Mouse (Mus musculus) forebrain, embryonic 13.5 days (tissue): ENCODE data around the gene Prim2. TPM values are rescaled to one million over a fixed set of nuclear protein-coding genes. Genes with fewer than 3 reads are reported as not detected.

ENCODE experiments used
- ATAC-seq: fragments of 200-750 bp; cut with Nextera tagmentation; 2 replicates; pipeline ENCODE4 v1.8.0; 2017
- H3K27ac ChIP-seq: fragments of 300-500 bp; sonication (generic); 2 replicates; pipeline ENCODE4 v1.5.1; 2015; ENCODE audit warnings: inconsistent platforms, mild to moderate bottlenecking, moderate library complexity
- H3K27me3 ChIP-seq: fragments of 300-500 bp; sonication (generic); 2 replicates; pipeline ENCODE4 v1.6.1; 2015; ENCODE audit warnings: mild to moderate bottlenecking, inconsistent platforms
- H3K36me3 ChIP-seq: fragments of 300-500 bp; sonication (generic); 2 replicates; pipeline ENCODE4 v1.6.1; 2015; ENCODE audit warnings: mild to moderate bottlenecking, inconsistent platforms; ENCODE audit not compliant: poor library complexity, severe bottlenecking
- H3K4me1 ChIP-seq: fragments of 300-500 bp; sonication (generic); 2 replicates; pipeline ENCODE4 v1.6.1; 2015; ENCODE audit warnings: inconsistent platforms
- H3K4me2 ChIP-seq: fragments of 300-500 bp; sonication (generic); 2 replicates; pipeline ENCODE4 v1.6.1; 2015; ENCODE audit warnings: inconsistent platforms, mild to moderate bottlenecking, moderate library complexity
- H3K4me3 ChIP-seq: fragments of 300-500 bp; sonication (generic); 2 replicates; pipeline ENCODE4 v1.5.1; 2015; ENCODE audit warnings: mild to moderate bottlenecking, inconsistent platforms
- H3K9ac ChIP-seq: fragments of 300-500 bp; sonication (generic); 2 replicates; pipeline ENCODE4 v1.6.1; 2015; ENCODE audit warnings: mild to moderate bottlenecking, inconsistent platforms
- H3K9me3 ChIP-seq: fragments of 300-500 bp; sonication (generic); replicated peaks from 2 replicates; pipeline ENCODE4 v1.6.1; 2016; ENCODE audit warnings: inconsistent platforms
- WGBS: fragments of 180-500 bp; shearing (Covaris S2); methylation state at CpG from one replicate; pipeline ENCODE4 v1.1.7; 2015; 5-methylcytosine and 5-hydroxymethylcytosine counted together
- polyA plus RNA-seq: library from polyadenylated mRNA; unstranded; fragments of >200 nt; fragmentation: Nextera tagmentation; extraction: Ambion mirVana; gene quantifications from 2 replicates; pipeline ENCODE4 v1.2.1, GENCODE M21; 2015

Gene Prim2
- polyA plus RNA-seq, 1 experiment from 2014 or later, result 47.8 TPM

DNA sequence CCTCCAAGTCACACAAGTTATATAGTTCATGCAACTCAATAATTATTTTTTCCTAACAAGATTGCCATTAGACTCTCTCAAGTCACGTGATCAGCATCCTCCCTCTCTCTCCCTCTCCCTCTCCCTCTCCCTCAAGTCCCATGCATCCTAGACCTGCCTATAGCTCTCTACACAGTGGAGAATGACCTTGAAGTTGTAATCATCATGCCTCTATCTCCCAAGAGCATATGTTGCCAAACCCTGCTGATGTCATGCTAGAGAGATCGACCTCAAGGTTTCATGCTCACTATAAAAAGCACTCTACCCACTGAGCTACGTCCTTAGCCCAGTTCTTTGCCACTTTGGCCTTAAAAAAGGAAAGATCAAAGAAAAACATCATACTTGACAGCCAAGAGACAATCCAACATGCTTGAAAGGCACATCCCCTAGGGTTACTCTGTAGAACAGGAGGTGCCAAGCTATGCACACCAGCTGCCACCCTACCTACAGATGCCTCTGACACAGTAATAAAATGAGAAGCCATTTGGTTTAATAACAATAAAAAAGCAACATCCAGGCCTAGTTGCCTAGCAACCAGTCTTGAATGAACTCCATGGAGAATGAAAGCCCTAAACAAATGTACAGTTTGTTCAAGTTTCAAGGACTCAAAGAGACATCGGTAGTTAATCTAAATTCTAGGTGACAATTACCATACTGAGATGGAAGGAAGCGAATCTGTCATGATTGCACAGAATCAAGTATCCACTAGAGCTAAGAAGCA lies 138.3 kb downstream of the Prim2 start:
- WGBS, result 60% methylated on average over 5 of the region's 5 CpGs
- no peaks in the 10 kb centered on the region for H3K36me3 ChIP-seq
- peak; percentile 48; the same call in 1 of the 2 replicates for ATAC-seq
- no peak overlapping the region for H3K4me3 ChIP-seq
- H3K27ac ChIP-seq, result no peak overlapping the region
- H3K4me1 ChIP-seq, result peaks cover 18% of the 10 kb centered on the region
- H3K4me2 ChIP-seq, result no peak overlapping the region
- H3K9ac ChIP-seq, result no peak overlapping the region
- H3K9me3 ChIP-seq, result no peaks in the 10 kb centered on the region; the same call in 1 of the 2 replicates
- H3K27me3 ChIP-seq, result no peaks in the 10 kb centered on the region

DNA sequence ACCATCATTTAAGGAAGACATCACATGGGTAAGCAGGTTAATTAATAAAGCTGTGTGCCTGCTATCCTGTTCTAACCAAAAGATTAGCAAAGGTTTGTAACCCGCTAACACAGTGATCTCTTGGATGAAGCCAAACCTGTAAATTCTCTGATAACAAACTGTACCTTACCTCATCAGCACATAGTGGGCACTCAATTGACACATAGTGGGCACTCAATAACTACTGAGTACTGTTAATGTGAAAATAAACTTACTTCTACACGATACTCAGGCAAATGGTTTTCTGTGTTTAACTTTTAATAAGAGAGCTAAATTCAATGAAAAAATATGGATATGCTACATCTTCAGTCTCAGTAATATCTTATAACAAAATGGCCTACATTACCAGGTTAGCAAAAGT lies 139.1 kb downstream of the Prim2 start:
- H3K27ac ChIP-seq, result no peak overlapping the region
- no peaks in the 10 kb centered on the region for H3K9me3 ChIP-seq
- 96% methylated on average over 2 of the region's 2 CpGs for WGBS
- no peaks in the 10 kb centered on the region for H3K36me3 ChIP-seq
- no peak overlapping the region for H3K4me2 ChIP-seq
- no peak for ATAC-seq
- H3K4me3 ChIP-seq, result no peak overlapping the region
- no peak overlapping the region for H3K9ac ChIP-seq
- H3K4me1 ChIP-seq, result peaks cover 18% of the 10 kb centered on the region
- H3K27me3 ChIP-seq, result no peaks in the 10 kb centered on the region

DNA sequence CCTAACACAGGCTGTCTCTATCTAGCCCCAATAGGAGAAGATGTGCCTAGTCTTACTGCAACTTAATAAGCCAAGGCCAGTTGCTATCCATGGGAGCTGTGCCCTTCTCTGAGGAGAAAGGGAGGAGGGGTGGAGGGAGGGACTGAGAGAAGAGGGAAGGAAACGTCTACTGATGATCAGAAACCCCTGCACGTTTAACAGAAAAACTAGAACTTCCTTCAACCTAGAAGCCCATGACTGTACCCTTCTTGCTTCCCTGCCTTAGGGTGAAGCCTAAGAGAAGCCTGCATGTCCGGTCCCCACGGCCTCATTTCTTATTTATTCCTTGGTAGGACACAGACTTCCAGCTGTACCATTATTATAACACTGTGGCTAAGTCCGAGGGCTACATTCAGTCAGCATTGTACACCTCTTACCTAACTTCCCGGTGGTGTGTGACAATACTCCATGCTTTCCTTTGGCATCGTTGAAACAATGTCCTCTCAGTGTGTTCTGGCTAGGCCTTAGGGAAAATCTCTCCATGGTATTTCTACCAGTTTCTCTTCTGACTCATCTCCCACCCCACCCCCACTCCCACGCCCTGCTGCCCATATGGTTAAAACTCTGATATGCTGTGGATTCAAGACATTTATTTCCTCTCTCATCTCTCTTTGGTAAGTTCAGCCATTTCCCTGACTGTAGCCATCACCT lies 139.9 kb downstream of the Prim2 start:
- no peaks in the 10 kb centered on the region for H3K36me3 ChIP-seq
- no peak overlapping the region for H3K9ac ChIP-seq
- no peaks in the 10 kb centered on the region for H3K27me3 ChIP-seq
- no peaks in the 10 kb centered on the region for H3K9me3 ChIP-seq
- WGBS, result 82% methylated on average over 8 of the region's 8 CpGs
- no peak overlapping the region for H3K4me2 ChIP-seq
- ATAC-seq, result no peak
- H3K4me1 ChIP-seq, result peaks cover 18% of the 10 kb centered on the region
- H3K27ac ChIP-seq, result no peak overlapping the region
- no peak overlapping the region for H3K4me3 ChIP-seq

DNA sequence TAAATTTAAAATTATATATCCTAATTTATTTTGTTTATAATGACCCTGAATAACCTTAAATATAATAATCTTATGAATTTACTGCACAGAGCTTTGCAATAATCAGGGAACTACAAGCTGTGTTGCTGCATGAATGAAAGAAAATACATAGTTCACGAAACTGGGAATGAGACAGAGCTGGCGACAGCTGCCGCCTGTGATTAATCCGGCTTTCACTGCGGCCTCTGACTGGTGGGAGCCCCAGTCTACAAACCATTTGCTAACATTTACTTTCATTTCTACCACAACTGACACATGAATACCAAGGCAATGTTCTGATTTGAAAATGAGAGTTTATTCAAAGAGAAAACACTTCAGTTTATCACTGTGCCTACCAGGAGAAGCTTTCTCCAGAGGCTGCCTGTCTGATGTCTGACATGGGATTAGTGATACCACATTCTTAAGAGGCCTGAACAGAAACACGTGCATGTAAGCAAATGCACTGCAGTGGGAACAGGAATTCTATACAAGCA lies 142.2 kb downstream of the Prim2 start:
- Histone ChIP-seq H3K27me3 (no peaks in the 10 kb centered on the region), H3K4me3 (no peak overlapping the region), H3K36me3 (no peaks in the 10 kb centered on the region), H3K4me2 (no peak overlapping the region), H3K4me1 (peaks cover 18% of the 10 kb centered on the region), H3K9me3 (no peaks in the 10 kb centered on the region), H3K27ac (0 out of 2 replicates have a peak overlapping the region, but pooled peaks have one; percentile 6), H3K9ac (no peak overlapping the region)
- no peak for ATAC-seq
- WGBS, result 54% methylated on average over 6 of the region's 6 CpGs

DNA sequence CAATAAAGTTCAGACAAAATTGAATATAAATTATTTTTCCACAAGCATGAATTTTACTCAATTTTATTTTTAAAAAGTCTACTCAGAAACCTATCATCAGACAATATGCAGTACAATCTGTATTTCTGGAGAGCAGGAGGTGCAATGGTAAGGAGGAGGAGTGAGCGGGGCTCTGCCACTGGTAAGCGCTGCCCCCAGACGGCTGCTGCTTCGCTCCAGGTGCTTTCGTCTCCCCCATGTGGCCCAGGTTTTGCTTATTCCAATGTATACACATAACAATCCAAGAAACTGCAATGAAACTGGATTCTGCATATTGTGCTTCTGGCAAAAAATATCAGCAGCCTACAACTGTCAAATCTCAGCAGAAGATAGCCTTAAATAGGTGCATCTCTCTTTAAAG lies 146.4 kb downstream of the Prim2 start:
- H3K9me3 ChIP-seq, result no peaks in the 10 kb centered on the region
- 91% methylated on average over 5 of the region's 5 CpGs for WGBS
- H3K4me2 ChIP-seq, result no peak overlapping the region
- H3K27me3 ChIP-seq, result no peaks in the 10 kb centered on the region
- no peak for ATAC-seq
- no peak overlapping the region for H3K27ac ChIP-seq
- H3K36me3 ChIP-seq, result no peaks in the 10 kb centered on the region
- peaks cover 6% of the 10 kb centered on the region for H3K4me1 ChIP-seq
- H3K9ac ChIP-seq, result no peak overlapping the region
- no peak overlapping the region for H3K4me3 ChIP-seq

DNA sequence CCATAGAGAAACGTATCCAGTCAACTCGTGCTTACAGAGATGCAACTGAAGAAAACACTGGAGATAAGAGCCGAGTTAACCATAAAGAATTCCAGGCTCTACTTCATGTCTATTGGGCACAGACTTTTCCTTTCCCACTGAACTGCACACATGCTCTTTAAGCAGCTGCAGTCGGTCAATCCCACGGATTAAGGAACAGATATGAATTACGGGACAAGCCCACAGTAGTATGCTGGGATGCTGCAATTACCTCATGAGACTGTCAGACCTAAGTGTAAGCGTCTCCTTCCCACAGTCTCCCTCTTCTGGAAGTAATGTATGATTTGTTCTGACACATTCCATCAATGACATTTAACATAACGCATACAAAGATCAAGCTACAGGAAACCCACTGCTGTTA lies 154.5 kb downstream of the Prim2 start:
- no peak overlapping the region for H3K4me3 ChIP-seq
- no peaks in the 10 kb centered on the region for H3K36me3 ChIP-seq
- no peak overlapping the region for H3K9ac ChIP-seq
- no peaks in the 10 kb centered on the region for H3K4me1 ChIP-seq
- H3K4me2 ChIP-seq, result no peak overlapping the region
- H3K9me3 ChIP-seq, result no peaks in the 10 kb centered on the region
- H3K27me3 ChIP-seq, result no peaks in the 10 kb centered on the region
- 93% methylated on average over 8 of the region's 8 CpGs for WGBS
- no peak for ATAC-seq
- no peak overlapping the region for H3K27ac ChIP-seq

DNA sequence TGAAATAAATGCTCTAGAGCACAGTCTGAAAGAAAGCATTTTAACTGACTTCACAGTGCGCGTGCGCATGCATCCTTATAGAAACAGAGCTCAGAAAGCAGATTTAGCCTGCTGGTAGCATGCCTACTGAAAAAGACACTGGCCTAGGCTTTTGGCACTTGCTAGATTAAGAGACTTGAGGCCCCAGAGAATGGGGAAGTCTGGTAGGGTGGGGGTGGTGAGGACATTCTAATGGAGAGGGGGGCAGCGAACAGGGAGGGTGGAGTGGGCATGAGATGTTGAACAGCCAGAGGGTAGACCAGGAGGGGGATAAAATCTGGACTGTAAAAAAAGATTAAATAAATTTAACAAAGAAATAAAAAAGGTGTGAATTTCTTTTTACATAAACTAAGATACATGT lies 158.3 kb downstream of the Prim2 start:
- no peaks in the 10 kb centered on the region for H3K4me1 ChIP-seq
- no peak overlapping the region for H3K27ac ChIP-seq
- no peaks in the 10 kb centered on the region for H3K27me3 ChIP-seq
- 92% methylated on average over 4 of the region's 4 CpGs for WGBS
- no peaks in the 10 kb centered on the region for H3K9me3 ChIP-seq
- H3K36me3 ChIP-seq, result no peaks in the 10 kb centered on the region
- H3K4me3 ChIP-seq, result no peak overlapping the region
- ATAC-seq, result no peak
- H3K4me2 ChIP-seq, result no peak overlapping the region
- no peak overlapping the region for H3K9ac ChIP-seq

DNA sequence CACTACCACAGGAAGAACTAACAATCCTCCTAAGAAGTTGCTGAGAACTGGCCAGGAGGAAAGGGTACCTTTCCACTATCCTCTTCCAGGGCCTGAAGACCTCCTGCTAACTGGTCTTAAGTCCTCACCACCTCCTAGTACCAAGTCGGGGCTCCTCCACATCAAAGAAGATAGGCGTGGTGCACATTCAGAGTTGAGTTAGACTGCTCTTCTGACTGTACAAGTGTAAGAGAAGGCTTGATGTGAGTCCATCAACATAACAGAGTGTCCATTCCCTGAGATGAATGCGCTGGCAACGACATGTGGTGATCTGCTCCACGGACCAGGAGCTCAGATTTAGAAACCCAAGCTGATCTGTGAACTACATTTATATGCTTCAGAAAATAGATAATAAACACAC lies 165.2 kb downstream of the Prim2 start:
- Histone ChIP-seq H3K27me3 (no peaks in the 10 kb centered on the region), H3K9me3 (no peaks in the 10 kb centered on the region), H3K27ac (no peak overlapping the region), H3K9ac (no peak overlapping the region), H3K4me2 (no peak overlapping the region), H3K4me1 (peaks cover 12% of the 10 kb centered on the region), H3K4me3 (no peak overlapping the region), H3K36me3 (no peaks in the 10 kb centered on the region)
- WGBS, result 95% methylated on average over 5 of the region's 5 CpGs
- ATAC-seq, result no peak

DNA sequence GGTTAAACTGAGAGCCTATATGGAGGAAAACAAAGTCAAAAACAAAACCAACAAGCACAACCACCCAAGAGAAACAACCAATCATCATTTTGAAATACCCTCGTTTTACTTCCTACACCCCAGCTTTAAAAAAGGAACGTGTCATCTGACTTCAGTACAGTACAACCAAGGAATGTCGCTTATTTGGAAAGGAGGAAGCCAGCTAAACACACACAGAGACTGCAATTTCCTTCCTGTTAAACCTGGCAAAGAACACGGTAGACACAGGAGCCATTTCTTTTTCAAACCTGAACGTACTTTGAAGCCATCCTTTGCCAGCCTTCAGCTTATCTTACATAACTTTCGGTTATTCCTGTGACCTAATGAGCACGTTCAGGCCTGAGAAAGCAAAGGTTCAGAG lies 166.7 kb downstream of the Prim2 start:
- Histone ChIP-seq H3K4me1 (peaks cover 12% of the 10 kb centered on the region), H3K9me3 (no peaks in the 10 kb centered on the region), H3K27me3 (no peaks in the 10 kb centered on the region), H3K36me3 (no peaks in the 10 kb centered on the region), H3K27ac (no peak overlapping the region), H3K9ac (no peak overlapping the region), H3K4me3 (no peak overlapping the region), H3K4me2 (no peak overlapping the region)
- ATAC-seq, result no peak
- WGBS, result 66% methylated on average over 7 of the region's 7 CpGs

DNA sequence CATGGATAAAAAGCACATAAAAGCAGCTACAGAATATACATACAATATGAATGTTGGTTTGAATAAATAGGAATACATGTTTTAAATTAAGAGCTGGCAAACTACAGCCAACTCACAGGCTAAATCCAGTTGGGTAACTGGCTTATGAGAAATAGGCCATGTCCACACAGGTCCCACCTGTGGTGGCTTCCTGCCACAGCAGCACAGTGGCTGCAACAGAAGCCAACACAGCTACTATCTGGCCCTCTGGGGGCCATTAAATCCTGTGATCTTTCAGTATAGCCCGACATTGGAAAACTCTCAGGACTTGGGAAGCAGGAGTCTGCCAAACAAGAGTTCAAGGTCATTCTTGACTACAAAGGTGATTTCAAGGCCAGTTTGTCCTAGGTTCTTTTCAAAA lies 167.3 kb downstream of the Prim2 start:
- no peak overlapping the region for H3K4me2 ChIP-seq
- H3K4me1 ChIP-seq, result peaks cover 12% of the 10 kb centered on the region
- H3K27ac ChIP-seq, result no peak overlapping the region
- WGBS, result 81% methylated on average over 1 of the region's 1 CpGs
- no peak overlapping the region for H3K9ac ChIP-seq
- no peaks in the 10 kb centered on the region for H3K36me3 ChIP-seq
- no peak for ATAC-seq
- no peaks in the 10 kb centered on the region for H3K27me3 ChIP-seq
- H3K9me3 ChIP-seq, result no peaks in the 10 kb centered on the region
- H3K4me3 ChIP-seq, result no peak overlapping the region

DNA sequence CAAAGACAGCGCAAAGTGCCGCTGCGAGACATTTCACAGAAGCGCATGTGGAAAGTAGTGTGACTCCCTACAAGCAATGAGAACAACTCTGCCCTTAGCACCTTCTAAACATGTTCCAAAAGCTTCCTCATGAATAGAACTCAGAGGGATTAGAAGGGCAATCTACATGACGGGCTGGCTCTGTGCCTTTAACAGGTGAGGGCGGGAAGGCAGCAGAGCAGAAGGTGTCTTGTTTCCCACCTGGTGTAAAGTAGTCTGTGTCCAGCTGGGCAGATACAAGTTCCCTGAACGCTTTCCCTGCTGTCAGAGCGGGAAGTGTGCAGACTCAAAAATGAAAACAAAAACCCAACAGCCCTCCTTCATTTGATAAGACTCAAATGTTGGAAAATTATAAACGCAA lies 169.5 kb downstream of the Prim2 start:
- no peak for ATAC-seq
- H3K27me3 ChIP-seq, result no peaks in the 10 kb centered on the region
- H3K9me3 ChIP-seq, result no peaks in the 10 kb centered on the region
- no peak overlapping the region for H3K4me2 ChIP-seq
- WGBS, result 79% methylated on average over 9 of the region's 9 CpGs
- peaks cover 24% of the 10 kb centered on the region for H3K4me1 ChIP-seq
- no peak overlapping the region for H3K4me3 ChIP-seq
- H3K9ac ChIP-seq, result no peak overlapping the region
- peak overlapping the region; percentile 44; the same call in 1 of the 2 replicates for H3K27ac ChIP-seq
- no peaks in the 10 kb centered on the region for H3K36me3 ChIP-seq

DNA sequence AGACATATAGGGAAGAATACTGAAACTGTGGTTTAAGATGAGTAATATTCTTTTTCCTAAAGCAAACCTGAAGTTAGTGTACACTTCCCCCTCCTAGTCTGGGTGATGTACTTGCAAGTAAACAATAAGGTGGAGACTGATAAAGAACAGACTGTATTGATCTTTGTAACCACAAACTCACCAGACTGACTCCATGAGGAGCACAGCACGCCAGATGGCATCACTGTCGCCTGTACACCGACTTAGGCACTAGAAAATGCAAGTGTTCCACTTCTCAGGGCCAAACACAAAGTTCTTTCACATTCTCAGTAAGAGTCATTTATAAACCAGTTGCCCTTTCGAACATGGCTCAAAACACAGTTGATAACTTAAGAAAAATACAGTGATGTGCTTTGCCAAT lies 170.0 kb downstream of the Prim2 start:
- H3K27me3 ChIP-seq, result no peaks in the 10 kb centered on the region
- no peak overlapping the region for H3K4me3 ChIP-seq
- no peaks in the 10 kb centered on the region for H3K9me3 ChIP-seq
- WGBS, result 75% methylated on average over 4 of the region's 4 CpGs
- ATAC-seq, result no peak
- no peak overlapping the region for H3K4me2 ChIP-seq
- peaks cover 25% of the 10 kb centered on the region for H3K4me1 ChIP-seq
- 0 out of 2 replicates have a peak overlapping the region, but pooled peaks have one; percentile 44 for H3K27ac ChIP-seq
- no peaks in the 10 kb centered on the region for H3K36me3 ChIP-seq
- no peak overlapping the region for H3K9ac ChIP-seq
